Mouse (Mus musculus): ENCODE measurements around the gene Zfp1. TPM values are rescaled to one million over a fixed set of nuclear protein-coding genes. Genes with fewer than 3 reads are reported as not detected.

Gene Zfp1
- polyA plus RNA-seq, 1 experiment from 2014 or later: 28.8 TPM

- peaks cover 43% of the 10 kb centered on the region for H3K36me3 ChIP-seq
- WGBS: 65% methylated on average over 5 of the region's 5 CpGs
- H3K9me3 ChIP-seq: no peaks in the 10 kb centered on the region
- no peaks in the 10 kb centered on the region for H3K27me3 ChIP-seq
- peak overlapping the region; percentile 98 for H3K27ac ChIP-seq
- H3K4me3 ChIP-seq (replicated peaks): no peak overlapping the region
- no peak for ATAC-seq
- peaks cover 49% of the 10 kb centered on the region for H3K4me1 ChIP-seq (replicated peaks)
- H3K4me2 ChIP-seq (replicated peaks): no peak overlapping the region
- H3K9ac ChIP-seq (replicated peaks): no peak overlapping the region
Observed at GRCm38 (mm10) chr8:111718937-111719336, 75.7 kb downstream of the Zfp1 start.

GRCm38 (mm10) chr8:111720115-111720544, 76.9 kb downstream of the Zfp1 start:
- Histone ChIP-seq H3K36me3 (peaks cover 31% of the 10 kb centered on the region), H3K4me2 (replicated peaks) (no peak overlapping the region), H3K9me3 (no peaks in the 10 kb centered on the region), H3K27me3 (no peaks in the 10 kb centered on the region), H3K4me3 (replicated peaks) (no peak overlapping the region), H3K27ac (peak overlapping the region; percentile 56; the same call in 1 of the 2 replicates), H3K4me1 (replicated peaks) (peaks cover 49% of the 10 kb centered on the region), H3K9ac (replicated peaks) (no peak overlapping the region)
- ATAC-seq: no peak
- WGBS: 85% methylated on average over 4 of the region's 4 CpGs

Small RNAs within 50 kb of the gene (microRNA-seq; reads per million reads assigned to microRNA genes)
- not detected for gene Mir7076

Other genes with a start within 250 kb of the Zfp1 start
- gene Fa2h, start 249.6 kb upstream of the Zfp1 start, polyA plus RNA-seq (2015; fragmentation: Nextera tagmentation; extraction: Ambion mirVana): 0.08 TPM in 1 of 2 replicates, not detected in the other
- gene Wdr59, start 121.3 kb upstream of the Zfp1 start, polyA plus RNA-seq (2015; fragmentation: Nextera tagmentation; extraction: Ambion mirVana): 6.7 TPM in 2 replicates
- gene Znrf1, start 107.3 kb upstream of the Zfp1 start, polyA plus RNA-seq (2015; fragmentation: Nextera tagmentation; extraction: Ambion mirVana): 62.4 and 80.7 TPM in 2 replicates
- gene Ldhd, start 13.0 kb upstream of the Zfp1 start, polyA plus RNA-seq (2015; fragmentation: Nextera tagmentation; extraction: Ambion mirVana): 0.39 and 0.50 TPM in 2 replicates
- gene Ctrb1, start 47.6 kb downstream of the Zfp1 start, polyA plus RNA-seq (2015; fragmentation: Nextera tagmentation; extraction: Ambion mirVana): 1.6 and 2.2 TPM in 2 replicates
- 48.7 and 55.0 TPM in 2 replicates for gene Bcar1, start 100.4 kb downstream of the Zfp1 start, polyA plus RNA-seq (2015; fragmentation: Nextera tagmentation; extraction: Ambion mirVana)
- gene Cfdp1, start 210.9 kb downstream of the Zfp1 start, polyA plus RNA-seq (2015; fragmentation: Nextera tagmentation; extraction: Ambion mirVana): 193 and 196 TPM in 2 replicates
- gene Tmem170, start 233.3 kb downstream of the Zfp1 start, polyA plus RNA-seq (2015; fragmentation: Nextera tagmentation; extraction: Ambion mirVana): 5.3 and 5.4 TPM in 2 replicates

Data from midbrain, embryonic 13.5 days (tissue).